ENCODE assay signal across 23 mouse cellular contexts in the genomic region with DNA sequence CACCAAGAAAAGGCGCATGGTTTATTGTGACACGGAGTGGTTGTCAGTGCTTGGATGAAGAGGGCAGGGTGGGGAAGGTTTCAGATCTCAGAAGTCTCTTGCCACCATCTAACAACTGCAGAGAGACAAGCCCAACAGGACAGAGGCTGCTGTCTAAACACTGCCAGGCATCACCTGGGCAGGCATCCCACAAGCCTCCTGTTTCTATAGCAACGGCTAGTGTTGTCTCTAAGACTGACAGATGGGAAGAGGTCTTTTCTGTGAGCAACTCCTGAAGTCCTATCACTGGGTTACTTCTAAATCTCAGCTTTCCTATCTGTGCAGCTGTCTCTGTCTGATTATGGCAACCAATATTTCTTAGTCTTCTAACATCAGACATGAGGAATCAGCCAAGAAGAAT.
DNase-seq lines count a peak whose midpoint lies in the region; ATAC-seq lines count a peak whose summit lies in the region.
"Had no signal": no experiment of that assay in that cellular context is flagged by ENCODE, and none has a peak within 500 bp of the region (broad histone marks: within the 10 kb centered on the region; RNA-seq: fewer than 3 reads in every experiment).

No protein-coding gene starts in this region.

- no peak overlapping the region for H3K9ac ChIP-seq in midbrain, embryonic 14.5 days (replicated peaks; ENCODE audit: low read length)
- no peak overlapping the region for H3K9ac ChIP-seq in midbrain, embryonic 11.5 days (ENCODE audit: low read length)
- H3K9ac ChIP-seq: limb, embryonic 15.5 days; liver, embryonic 13.5 days had no signal

- ATAC-seq in midbrain, embryonic 14.5 days (ENCODE audit: low FRiP score, low TSS enrichment), result no peak
- no peak for ATAC-seq in midbrain, embryonic 11.5 days (ENCODE audit: low FRiP score)
- ATAC-seq: activated CD4-positive, CD25-positive, alpha-beta regulatory T cell, adult 4 months had no signal

- no peaks in the 10 kb centered on the region for H3K9me3 ChIP-seq in midbrain, embryonic 14.5 days (ENCODE audit: control insufficient read depth, low read length)
- no peaks in the 10 kb centered on the region for H3K9me3 ChIP-seq in midbrain, embryonic 11.5 days (ENCODE audit: control insufficient read depth, low read length)
- H3K9me3 ChIP-seq: limb, embryonic 15.5 days; liver, embryonic 13.5 days; midbrain, embryonic 10.5 days had no signal

- no peaks in the 10 kb centered on the region for H3K4me1 ChIP-seq in midbrain, embryonic 14.5 days (ENCODE audit: control insufficient read depth, insufficient read depth, low read length)
- no peaks in the 10 kb centered on the region for H3K4me1 ChIP-seq in midbrain, embryonic 11.5 days (ENCODE audit: control insufficient read depth, insufficient read depth, low read length)
- H3K4me1 ChIP-seq: limb, embryonic 15.5 days; liver, embryonic 13.5 days; midbrain, embryonic 10.5 days had no signal

- WGBS in midbrain, embryonic 14.5 days, result 96% methylated on average over 3 of the region's 3 CpGs
- WGBS in midbrain, embryonic 11.5 days, result 92% methylated on average over 3 of the region's 3 CpGs

- intact Hi-C loops in gastrocnemius, postnatal 14 days (cut with DNase I; ENCODE audit: low total_unique reads), result no loop called here
- intact Hi-C loops in gastrocnemius, postnatal 36 days (cut with DNase I), result no loop called here

- no peaks in the 10 kb centered on the region for H3K36me3 ChIP-seq in midbrain, embryonic 14.5 days (ENCODE audit: control insufficient read depth, insufficient read depth, low read length)
- no peaks in the 10 kb centered on the region for H3K36me3 ChIP-seq in midbrain, embryonic 11.5 days (ENCODE audit: control insufficient read depth, insufficient read depth, low read length)
- H3K36me3 ChIP-seq: limb, embryonic 15.5 days; liver, embryonic 13.5 days; midbrain, embryonic 10.5 days had no signal

- no peak overlapping the region for H3K4me2 ChIP-seq in midbrain, embryonic 14.5 days (ENCODE audit: low read length)
- no peak overlapping the region for H3K4me2 ChIP-seq in midbrain, embryonic 11.5 days
- H3K4me2 ChIP-seq: limb, embryonic 15.5 days; liver, embryonic 13.5 days had no signal

- DNase-seq in cerebellum, postnatal 10 days, result peak; percentile 80 to 85
- DNase-seq in cerebellum, adult 9-10 months, result no peak
- DNase-seq in gastrocnemius, postnatal 14 days, result peak; percentile 15
- no peak for DNase-seq in gastrocnemius, postnatal 36 days
- DNase-seq in midbrain, embryonic 14.5 days, result peak; percentile 43
- DNase-seq in midbrain, embryonic 11.5 days (ENCODE audit: low spot score, missing footprints), result no peak
- no peak for DNase-seq in testis, postnatal 14 days (ENCODE audit: low spot score)
- no peak for DNase-seq in lung, postnatal 14 days
- DNase-seq: adrenal gland, adult 2 months; adrenal gland, postnatal 36 days; cerebellum, adult 9-11 months; heart, postnatal 14 days; kidney, adult 11 months; kidney, postnatal 14 days; layer of hippocampus, adult 9-11 months; liver, embryonic 13.5 days; lung, adult 18-20 months; thymus, adult 2 months; thymus, postnatal 36 days had no signal

- no peak overlapping the region for H3K27ac ChIP-seq in midbrain, embryonic 14.5 days (replicated peaks; ENCODE audit: low read depth, low read length)
- no peak overlapping the region for H3K27ac ChIP-seq in midbrain, embryonic 11.5 days (ENCODE audit: low read depth, low read length)
- H3K27ac ChIP-seq: limb, embryonic 15.5 days; liver, embryonic 13.5 days; midbrain, embryonic 10.5 days had no signal

- no peaks in the 10 kb centered on the region for H3K27me3 ChIP-seq in midbrain, embryonic 14.5 days (ENCODE audit: control insufficient read depth, insufficient read depth, low read length)
- H3K27me3 ChIP-seq in midbrain, embryonic 11.5 days (ENCODE audit: control insufficient read depth, insufficient read depth, low read length), result no peaks in the 10 kb centered on the region
- H3K27me3 ChIP-seq: limb, embryonic 15.5 days; liver, embryonic 13.5 days had no signal

- no peak overlapping the region for H3K4me3 ChIP-seq in midbrain, embryonic 14.5 days (replicated peaks; ENCODE audit: low read depth, low read length)
- no peak overlapping the region for H3K4me3 ChIP-seq in midbrain, embryonic 11.5 days (ENCODE audit: low read depth, low read length)
- H3K4me3 ChIP-seq: erythroblast, embryonic 14.5 days; limb, embryonic 15.5 days; liver, embryonic 13.5 days; midbrain, embryonic 10.5 days had no signal

Comparison
In these comparisons a context has a peak if more than half of its experiments do, and no peak if none do; other contexts are left out.
1. DNase-seq: peak in cerebellum, postnatal 10 days (2 of 2), gastrocnemius, postnatal 14 days (single experiment) and midbrain, embryonic 14.5 days (single experiment); none in cerebellum, adult 9-10 months (single experiment), gastrocnemius, postnatal 36 days (0 of 2), midbrain, embryonic 11.5 days (single experiment), testis, postnatal 14 days (single experiment) and lung, postnatal 14 days (single experiment).